ENCODE assay signal across 8 mouse cellular contexts in genomic region chr9:113101733-113102132, GRCm38 (mm10).
"Had no signal": no experiment of that assay in that cellular context is flagged by ENCODE, and none has a peak within 500 bp of the region (broad histone marks: within the 10 kb centered on the region; RNA-seq: fewer than 3 reads in every experiment).

No protein-coding gene starts in this region.

- DNase-seq: kidney, postnatal 10 days; kidney, postnatal 4 days; liver; lung, adult 18-20 months; lung, postnatal 36 days; midbrain, embryonic 14.5 days; thymus, adult 18-20 months; thymus, postnatal 25 days had no signal
